Mouse (Mus musculus) liver, embryonic 12.5 days (tissue): ENCODE results near the gene Wdr93. TPM values are rescaled to one million over a fixed set of nuclear protein-coding genes. Genes with fewer than 3 reads are reported as not detected.

Experiments used
- ATAC-seq: fragments of 200-750 bp; cut with Nextera tagmentation; 2 replicates; pipeline ENCODE4 v1.8.0; 2017; ENCODE audit warnings: moderate number of reproducible peaks, mild to moderate bottlenecking, moderate library complexity
- H3K27ac ChIP-seq: fragments of 300-500 bp; sonication (generic); 2 replicates; pipeline ENCODE4 v1.5.1; 2016; ENCODE audit warnings: mild to moderate bottlenecking
- H3K27me3 ChIP-seq: fragments of 300-500 bp; sonication (generic); replicated peaks from 2 replicates; pipeline ENCODE4 v1.6.1; 2016; ENCODE audit warnings: mild to moderate bottlenecking, moderate library complexity
- H3K36me3 ChIP-seq: fragments of 300-500 bp; sonication (generic); 2 replicates; pipeline ENCODE4 v1.6.1; 2016; ENCODE audit warnings: mild to moderate bottlenecking, moderate library complexity
- H3K4me1 ChIP-seq: fragments of 300-500 bp; sonication (generic); 2 replicates; pipeline ENCODE4 v1.6.1; 2016
- H3K4me2 ChIP-seq: fragments of 300-500 bp; sonication (generic); 2 replicates; pipeline ENCODE4 v1.6.1; 2016; ENCODE audit warnings: mild to moderate bottlenecking, moderate library complexity
- H3K4me3 ChIP-seq: fragments of 300-500 bp; sonication (generic); 2 replicates; pipeline ENCODE4 v1.5.1; 2016; ENCODE audit warnings: mild to moderate bottlenecking, moderate library complexity
- H3K9ac ChIP-seq: fragments of 300-500 bp; sonication (generic); 2 replicates; pipeline ENCODE4 v1.6.1; 2016; ENCODE audit warnings: mild to moderate bottlenecking, moderate library complexity
- H3K9me3 ChIP-seq: fragments of 300-500 bp; sonication (generic); replicated peaks from 2 replicates; pipeline ENCODE4 v1.6.1; 2016; ENCODE audit warnings: mild to moderate bottlenecking, moderate library complexity
- WGBS: fragments of 180-500 bp; shearing (Covaris S2); methylation state at CpG from one replicate; pipeline ENCODE4 v1.1.7; 2016; ENCODE audit not compliant: insufficient replicate concordance; 5-methylcytosine and 5-hydroxymethylcytosine counted together
- polyA plus RNA-seq: library from polyadenylated mRNA; unstranded; fragments of >200 nt; fragmentation: Nextera tagmentation; extraction: Ambion mirVana; gene quantifications from 2 replicates; pipeline ENCODE4 v1.2.1, GENCODE M21; 2016

Gene Wdr93
- polyA plus RNA-seq, result 0.07 and 0.11 TPM in 2 replicates

DNA sequence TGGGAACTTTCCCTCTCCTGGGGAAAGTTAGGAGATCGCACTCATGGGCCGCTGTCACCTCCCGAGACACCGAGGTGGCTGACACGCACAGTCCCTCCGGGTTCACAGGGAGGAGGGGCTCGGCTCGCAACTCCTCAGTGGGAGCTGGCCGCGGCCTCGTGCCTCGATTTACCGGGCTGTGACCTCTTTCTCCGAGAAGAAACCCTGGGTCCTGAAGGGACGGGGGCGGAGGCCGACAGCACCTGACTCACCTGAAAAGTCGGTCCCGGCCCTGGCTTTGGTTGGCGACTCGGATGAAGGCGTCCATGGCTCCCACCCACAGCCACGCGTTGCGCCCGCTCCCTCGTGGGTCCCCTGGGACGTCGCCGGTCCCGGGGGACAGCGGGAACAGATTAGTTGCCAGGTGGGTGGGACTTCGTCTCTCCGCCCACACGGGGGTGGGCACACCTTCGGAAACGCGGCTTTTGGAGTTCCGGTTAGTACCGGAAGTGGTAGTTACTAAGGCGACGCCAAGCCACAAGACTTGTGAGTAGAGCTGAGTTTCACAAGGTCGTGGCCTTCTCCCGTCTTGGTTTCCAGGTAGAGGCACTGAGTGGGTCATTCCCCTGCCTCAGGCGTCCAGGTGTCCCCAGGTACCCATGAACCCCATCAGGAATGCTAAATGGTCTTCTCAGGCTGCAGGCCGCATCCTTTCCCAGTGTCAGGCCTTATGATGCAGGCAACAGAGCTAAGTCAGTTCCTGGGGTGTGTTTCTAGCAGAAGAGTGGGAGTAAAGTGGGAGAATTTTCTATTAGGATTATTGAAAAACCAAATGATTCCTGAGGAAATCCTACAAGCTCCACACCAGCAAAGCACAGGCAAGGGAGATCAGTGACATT is at the start of gene Wdr93, which contains the start of gene Pex11a:
Gene Wdr93 (plus strand): TSS at position 505 of the 878 bp plus-strand sequence.
Gene Pex11a (minus strand): TSS at position 473 of the 878 bp plus-strand sequence.
- Histone ChIP-seq H3K36me3 (no peaks in the 10 kb centered on the region), H3K27ac (no peak within 1 kb of the TSS), H3K4me1 (peaks cover 17% of the 10 kb centered on the region), H3K4me2 (peak within 1 kb of the TSS; percentile 94), H3K4me3 (peak within 1 kb of the TSS; percentile 66), H3K9me3 (no peaks in the 10 kb centered on the region), H3K9ac (peak within 1 kb of the TSS; percentile 60), H3K27me3 (peaks cover under 1% of the 10 kb centered on the region; the same call in 1 of the 2 replicates)
- 3% methylated on average over 46 of the region's 46 CpGs for WGBS
- ATAC-seq, result peak; percentile 65

DNA sequence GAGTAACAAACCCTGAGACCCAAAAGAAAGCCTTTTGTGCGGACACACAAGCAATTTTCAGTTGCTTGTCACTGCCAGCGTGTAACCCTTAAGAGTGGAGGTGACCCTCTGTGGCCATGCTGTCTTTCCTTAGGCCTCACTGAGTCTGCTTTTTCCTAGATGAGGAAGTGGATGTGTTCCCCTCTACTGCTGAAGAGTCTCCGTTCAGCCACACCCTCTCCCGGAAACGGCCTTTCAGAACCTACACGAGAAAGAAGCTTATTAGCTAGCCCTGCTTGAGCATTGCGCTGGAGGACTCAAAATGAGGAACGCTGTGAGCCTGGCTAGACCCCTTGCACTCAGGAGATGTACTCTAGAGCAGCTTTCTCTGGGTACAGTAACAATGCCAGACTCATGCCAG is 46.5 kb upstream of the Wdr93 start:
- Histone ChIP-seq H3K27me3 (no peaks in the 10 kb centered on the region), H3K4me1 (no peaks in the 10 kb centered on the region), H3K9me3 (no peaks in the 10 kb centered on the region), H3K9ac (no peak overlapping the region), H3K36me3 (peaks cover 90% of the 10 kb centered on the region), H3K4me3 (no peak overlapping the region), H3K27ac (no peak overlapping the region), H3K4me2 (no peak overlapping the region)
- WGBS, result 71% methylated on average over 8 of the region's 8 CpGs
- ATAC-seq, result no peak

DNA sequence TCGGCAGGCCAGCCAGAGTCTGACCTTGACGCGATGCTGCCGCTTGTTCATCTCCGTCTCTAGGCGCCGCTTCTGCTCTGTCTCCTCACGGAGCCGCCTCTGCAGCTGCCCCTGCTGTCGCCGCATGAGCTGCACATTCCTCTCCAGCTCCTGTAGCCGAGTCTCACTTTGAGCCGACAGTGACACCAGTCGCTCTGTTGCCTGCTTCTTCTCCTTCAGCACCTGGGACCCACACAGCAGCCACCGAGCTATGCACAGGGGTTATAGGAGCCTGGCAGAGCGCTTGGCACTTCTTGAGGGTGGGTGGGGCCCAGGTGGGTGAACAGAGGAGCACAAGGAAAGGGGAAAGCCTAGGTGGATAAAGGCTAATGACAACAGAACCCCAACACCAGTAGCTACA is 40.2 kb upstream of the Wdr93 start:
- no peak overlapping the region for H3K4me2 ChIP-seq
- H3K9me3 ChIP-seq, result no peaks in the 10 kb centered on the region
- peaks cover 36% of the 10 kb centered on the region for H3K36me3 ChIP-seq
- H3K4me3 ChIP-seq, result no peak overlapping the region
- no peaks in the 10 kb centered on the region for H3K4me1 ChIP-seq
- no peak overlapping the region for H3K9ac ChIP-seq
- ATAC-seq, result no peak
- no peak overlapping the region for H3K27ac ChIP-seq
- no peaks in the 10 kb centered on the region for H3K27me3 ChIP-seq
- 84% methylated on average over 16 of the region's 16 CpGs for WGBS

DNA sequence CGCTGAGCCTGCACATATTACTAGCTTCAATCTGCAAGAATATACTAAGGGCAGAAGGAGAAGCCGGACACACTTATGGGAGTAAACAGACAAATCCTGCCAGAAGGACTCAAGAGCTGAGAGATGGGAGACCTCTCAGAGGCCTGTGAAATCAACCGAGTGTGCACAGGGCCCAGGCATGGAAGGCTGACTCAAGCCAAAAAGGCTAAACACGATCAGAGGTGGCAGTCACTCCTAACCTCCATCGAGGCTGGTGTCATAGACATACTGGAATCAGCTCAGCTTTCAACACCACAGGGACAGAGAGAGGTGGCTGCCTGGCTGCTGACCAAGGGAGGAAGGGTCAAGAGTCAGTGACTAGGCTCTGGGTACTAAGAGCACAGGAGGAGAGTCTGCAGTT is 37.8 kb upstream of the Wdr93 start:
- H3K9ac ChIP-seq, result no peak overlapping the region
- no peak overlapping the region for H3K27ac ChIP-seq
- H3K4me1 ChIP-seq, result 0 out of 2 replicates have a peak, but pooled peaks cover 4% of the 10 kb centered on the region
- 73% methylated on average over 5 of the region's 5 CpGs for WGBS
- no peaks in the 10 kb centered on the region for H3K9me3 ChIP-seq
- H3K36me3 ChIP-seq, result peaks cover 12% of the 10 kb centered on the region; the same call in 1 of the 2 replicates
- H3K4me2 ChIP-seq, result no peak overlapping the region
- H3K27me3 ChIP-seq, result peaks cover 21% of the 10 kb centered on the region
- ATAC-seq, result no peak
- no peak overlapping the region for H3K4me3 ChIP-seq

DNA sequence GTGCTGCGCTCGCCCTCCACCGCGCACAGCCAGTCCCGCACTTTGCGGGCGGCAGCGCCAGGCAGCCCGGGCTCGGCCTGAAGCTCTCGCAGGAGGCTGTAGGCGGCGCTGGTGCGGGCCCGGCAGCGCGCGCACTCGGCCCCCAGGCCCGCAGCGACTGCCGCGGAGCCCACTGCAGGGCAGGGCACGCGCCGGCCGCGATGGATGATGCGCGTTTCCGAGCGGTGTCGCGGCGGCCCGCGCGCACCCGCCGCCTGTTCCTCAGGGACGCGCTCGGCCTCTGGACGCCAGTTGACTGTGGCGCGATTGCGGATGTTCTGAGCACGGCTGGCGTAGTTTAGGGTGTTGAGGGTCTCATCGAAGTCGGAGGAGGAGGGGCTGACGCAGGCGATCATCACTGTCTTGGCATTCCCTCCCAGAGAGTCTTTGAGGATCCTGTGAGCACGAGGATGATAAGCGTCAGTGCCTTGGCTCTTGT is 32.8 kb upstream of the Wdr93 start:
- H3K36me3 ChIP-seq, result no peaks in the 10 kb centered on the region
- peak overlapping the region; percentile 43 for H3K4me3 ChIP-seq
- H3K4me1 ChIP-seq, result peaks cover 13% of the 10 kb centered on the region
- H3K27me3 ChIP-seq, result peaks cover 56% of the 10 kb centered on the region
- no peak overlapping the region for H3K9ac ChIP-seq
- H3K4me2 ChIP-seq, result peak overlapping the region; percentile 72
- no peaks in the 10 kb centered on the region for H3K9me3 ChIP-seq
- 2% methylated on average over 55 of the region's 55 CpGs for WGBS
- no peak; the same call in 1 of the 2 replicates for ATAC-seq
- no peak overlapping the region for H3K27ac ChIP-seq

DNA sequence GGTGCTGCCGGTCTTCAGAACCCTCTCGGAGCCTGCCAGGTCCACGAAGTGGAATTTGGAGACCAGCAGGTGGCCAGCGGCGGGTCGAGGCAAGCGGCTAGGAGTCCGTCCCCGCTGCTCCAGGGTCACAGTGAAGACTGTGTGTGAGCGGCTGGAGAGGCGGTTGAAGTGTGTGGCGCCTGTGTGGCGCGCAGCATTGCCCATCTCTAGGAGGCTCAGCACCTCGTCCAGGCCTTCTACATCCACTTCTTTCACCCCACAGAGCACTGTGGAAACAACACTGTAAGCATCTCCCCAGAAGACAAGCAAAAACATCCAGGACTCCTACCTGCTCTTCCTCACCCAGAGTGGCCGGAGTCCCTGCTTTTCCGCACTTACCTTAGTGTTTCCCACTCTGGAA is 32.1 kb upstream of the Wdr93 start:
- H3K27me3 ChIP-seq, result peaks cover 62% of the 10 kb centered on the region
- no peak overlapping the region for H3K4me3 ChIP-seq
- peaks cover 19% of the 10 kb centered on the region for H3K4me1 ChIP-seq
- H3K27ac ChIP-seq, result no peak overlapping the region
- WGBS, result 53% methylated on average over 17 of the region's 17 CpGs
- no peaks in the 10 kb centered on the region for H3K36me3 ChIP-seq
- no peaks in the 10 kb centered on the region for H3K9me3 ChIP-seq
- H3K9ac ChIP-seq, result no peak overlapping the region
- ATAC-seq, result no peak
- H3K4me2 ChIP-seq, result no peak overlapping the region

DNA sequence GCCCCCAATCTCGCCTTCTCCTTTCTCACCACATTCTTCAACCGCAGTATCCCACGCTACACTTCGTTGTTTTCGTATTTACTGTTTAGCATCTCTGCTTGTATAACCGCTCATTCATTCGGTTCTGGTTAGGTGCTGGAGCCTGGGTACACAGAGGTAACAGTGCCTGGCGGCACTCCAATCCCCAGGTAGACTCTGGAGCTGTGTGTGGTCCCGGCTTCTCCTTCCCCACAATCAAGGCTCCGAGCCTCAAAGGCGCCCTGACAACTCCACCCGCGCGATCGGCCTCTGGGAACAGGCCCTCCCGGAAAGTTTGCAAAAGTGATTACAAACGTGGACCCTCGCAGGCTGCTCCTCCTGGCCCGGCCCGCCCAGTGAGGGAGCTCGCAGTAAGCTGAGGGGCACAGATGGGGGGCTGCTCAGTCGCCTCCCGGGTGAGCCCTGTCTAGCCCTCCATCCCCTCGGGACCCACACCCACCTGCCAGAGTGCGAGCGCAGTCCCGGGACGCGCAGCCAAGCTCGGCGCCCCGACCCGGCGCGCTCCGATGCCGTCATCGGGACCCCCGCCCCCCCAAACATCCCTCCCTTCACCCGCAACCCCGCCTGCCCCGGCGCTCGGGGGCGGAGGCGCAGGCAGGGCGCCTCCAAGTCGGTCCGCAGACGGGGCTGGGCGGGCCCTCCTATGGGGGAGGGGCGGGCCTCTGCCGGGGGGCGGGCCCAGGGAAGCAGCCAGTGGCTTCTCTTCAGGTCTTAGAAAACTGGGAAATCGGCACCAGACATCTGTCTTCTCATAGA is 27.6 kb upstream of the Wdr93 start, which contains the start of gene Kif7:
Gene Kif7 (minus strand): TSS at position 534 of the 795 bp plus-strand sequence.
- H3K9ac ChIP-seq, result peak within 1 kb of the TSS; percentile 70
- WGBS, result 1% methylated on average over 51 of the region's 55 CpGs
- ATAC-seq, result peak; percentile 88

DNA sequence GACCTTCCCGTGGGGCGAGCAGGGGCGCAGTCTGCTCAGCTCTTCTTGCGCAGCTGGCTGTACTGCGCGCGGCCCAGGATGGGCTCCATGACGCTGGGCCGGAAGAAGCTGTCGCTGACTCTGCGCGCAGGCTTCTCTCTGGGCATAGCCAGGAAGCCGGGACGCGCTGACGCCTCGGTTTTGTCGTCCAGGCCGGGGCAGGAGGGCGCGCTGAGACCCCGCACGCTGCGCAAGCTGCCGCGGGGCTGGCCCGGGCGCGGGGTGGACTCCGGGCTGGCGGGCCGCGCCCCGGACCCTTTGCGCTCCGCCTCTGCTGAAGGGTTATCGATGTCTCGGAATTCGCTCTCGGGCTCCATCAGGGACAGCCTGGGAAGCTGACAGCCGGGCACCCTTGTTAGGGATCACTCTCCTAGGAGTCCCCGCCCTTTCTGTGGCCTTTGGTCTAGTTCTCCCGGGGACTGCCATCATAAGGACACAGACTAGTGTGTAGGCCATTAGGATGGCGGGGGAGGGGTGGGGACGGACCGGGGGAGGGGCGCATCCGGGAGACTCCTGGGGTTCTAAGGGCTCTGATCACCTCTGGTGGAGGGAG is 21.5 kb upstream of the Wdr93 start:
- WGBS, result 2% methylated on average over 48 of the region's 48 CpGs
- no peaks in the 10 kb centered on the region for H3K9me3 ChIP-seq
- H3K4me1 ChIP-seq, result peaks cover 7% of the 10 kb centered on the region; the same call in 1 of the 2 replicates
- H3K36me3 ChIP-seq, result no peaks in the 10 kb centered on the region
- H3K4me3 ChIP-seq, result peak overlapping the region; percentile 51
- H3K4me2 ChIP-seq, result peak overlapping the region; percentile 67
- H3K27me3 ChIP-seq, result peaks cover 73% of the 10 kb centered on the region
- 0 out of 2 replicates have a peak, but pooled peaks have one; percentile 27 for ATAC-seq
- H3K27ac ChIP-seq, result no peak overlapping the region
- H3K9ac ChIP-seq, result peak overlapping the region; percentile 27; the same call in 1 of the 2 replicates

More for the DNA sequence above, 27.6 kb upstream of the Wdr93 start, which contains the start of gene Kif7:
- H3K36me3 ChIP-seq, result no peaks in the 10 kb centered on the region
- no peak within 1 kb of the TSS for H3K27ac ChIP-seq
- peaks cover 78% of the 10 kb centered on the region for H3K27me3 ChIP-seq
- H3K4me3 ChIP-seq, result peak within 1 kb of the TSS; percentile 66
- H3K9me3 ChIP-seq, result no peaks in the 10 kb centered on the region
- H3K4me2 ChIP-seq, result peak within 1 kb of the TSS; percentile 94
- peaks cover 18% of the 10 kb centered on the region for H3K4me1 ChIP-seq

DNA sequence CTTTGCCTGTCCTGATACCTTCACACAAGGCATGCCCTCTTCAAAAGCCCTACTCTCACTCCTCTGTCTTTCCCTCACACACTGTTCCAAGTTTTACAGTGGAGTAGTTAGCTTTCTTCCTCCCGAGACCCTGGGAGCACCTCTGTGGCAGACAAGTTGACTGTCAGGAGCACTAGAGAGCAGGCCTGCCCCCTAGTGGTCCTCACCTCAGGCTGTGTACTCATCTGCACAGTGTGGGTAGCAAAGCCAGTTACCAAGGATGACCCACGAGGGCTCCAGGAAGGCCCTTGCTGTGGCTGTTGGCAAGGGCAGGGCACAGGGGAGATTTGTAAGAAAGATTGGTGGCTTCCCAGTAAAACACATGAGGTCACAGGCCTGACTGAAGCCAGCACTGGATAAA is 15.9 kb upstream of the Wdr93 start:
- Histone ChIP-seq H3K4me2 (no peak overlapping the region), H3K9ac (no peak overlapping the region), H3K4me3 (no peak overlapping the region), H3K4me1 (0 out of 2 replicates have a peak, but pooled peaks cover under 1% of the 10 kb centered on the region), H3K36me3 (no peaks in the 10 kb centered on the region), H3K27me3 (peaks cover 52% of the 10 kb centered on the region), H3K9me3 (no peaks in the 10 kb centered on the region), H3K27ac (no peak overlapping the region)
- no peak for ATAC-seq
- WGBS, result 11% methylated on average over 2 of the region's 2 CpGs

DNA sequence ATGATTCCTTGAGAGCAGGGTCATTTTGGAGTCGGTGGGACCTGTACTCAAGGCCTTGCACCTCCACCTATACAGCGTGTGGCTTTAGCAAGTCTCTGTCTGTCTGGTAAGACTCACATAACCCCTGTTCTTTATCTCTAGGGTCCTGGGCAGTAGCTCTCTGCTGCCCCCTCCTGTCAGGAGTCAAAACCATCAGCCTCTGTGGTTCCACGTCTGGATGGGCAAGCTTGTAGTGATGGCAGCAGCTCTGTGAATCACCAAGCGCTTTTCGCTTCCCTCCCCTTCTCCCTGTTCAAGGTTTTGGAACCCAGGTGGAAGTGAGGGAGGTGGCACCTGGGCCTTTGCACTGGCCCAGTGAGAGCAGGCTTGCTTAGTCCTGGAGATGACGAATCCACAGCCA is 14.7 kb upstream of the Wdr93 start:
- 25% methylated on average over 6 of the region's 6 CpGs for WGBS
- no peak overlapping the region for H3K27ac ChIP-seq
- H3K4me1 ChIP-seq, result no peaks in the 10 kb centered on the region
- H3K9ac ChIP-seq, result no peak overlapping the region
- no peak overlapping the region for H3K4me3 ChIP-seq
- H3K36me3 ChIP-seq, result no peaks in the 10 kb centered on the region
- 0 out of 2 replicates have a peak, but pooled peaks have one; percentile 24 for ATAC-seq
- H3K27me3 ChIP-seq, result peaks cover 41% of the 10 kb centered on the region
- H3K4me2 ChIP-seq, result no peak overlapping the region
- no peaks in the 10 kb centered on the region for H3K9me3 ChIP-seq

DNA sequence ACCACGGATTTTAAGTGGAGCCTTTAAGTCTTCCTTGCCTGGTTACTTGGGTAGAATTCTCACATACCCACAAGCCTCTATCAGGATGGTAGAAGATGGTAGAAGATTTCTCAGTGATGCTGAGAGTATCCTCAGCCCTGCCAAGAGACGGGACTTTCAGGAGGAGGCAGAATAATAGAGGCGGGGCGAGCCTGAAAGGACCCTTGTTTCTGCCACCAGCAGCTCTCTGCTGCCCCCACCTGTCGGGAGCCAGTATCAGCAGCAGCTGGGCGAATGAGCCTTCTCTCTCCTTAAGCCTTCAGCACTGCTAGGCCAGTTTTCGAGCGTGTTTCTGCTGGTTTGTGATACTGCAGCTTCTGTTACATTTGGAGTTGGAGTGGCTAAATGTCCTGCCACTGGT is 13.8 kb upstream of the Wdr93 start:
- no peaks in the 10 kb centered on the region for H3K36me3 ChIP-seq
- no peak overlapping the region for H3K4me2 ChIP-seq
- ATAC-seq, result no peak
- 8% methylated on average over 8 of the region's 8 CpGs for WGBS
- H3K4me3 ChIP-seq, result no peak overlapping the region
- H3K9ac ChIP-seq, result no peak overlapping the region
- no peak overlapping the region for H3K27ac ChIP-seq
- H3K27me3 ChIP-seq, result peaks cover 34% of the 10 kb centered on the region
- no peaks in the 10 kb centered on the region for H3K9me3 ChIP-seq
- no peaks in the 10 kb centered on the region for H3K4me1 ChIP-seq
